Mouse (Mus musculus): ENCODE measurements around the gene Ptprk.

Gene Ptprk

GRCm38 (mm10) chr10:28185326-28185725, 110.7 kb downstream of the Ptprk start:
- CTCF ChIA-PET = no interaction called here

GRCm38 (mm10) chr10:28186018-28186800, 111.6 kb downstream of the Ptprk start:
- CTCF ChIA-PET = no interaction called here

- CTCF ChIA-PET = no interaction called here
Observed at GRCm38 (mm10) chr10:28191440-28191839, 116.8 kb downstream of the Ptprk start.

- CTCF ChIA-PET = no interaction called here
Observed at GRCm38 (mm10) chr10:28193630-28194029, 119.0 kb downstream of the Ptprk start.

GRCm38 (mm10) chr10:28200609-28201008, 126.0 kb downstream of the Ptprk start:
- CTCF ChIA-PET = no interaction called here

- CTCF ChIA-PET = no interaction called here
Observed at GRCm38 (mm10) chr10:28209394-28209793, 134.8 kb downstream of the Ptprk start.

- CTCF ChIA-PET = no interaction called here
Observed at GRCm38 (mm10) chr10:28212083-28212482, 137.5 kb downstream of the Ptprk start.

- CTCF ChIA-PET = no interaction called here
Observed at GRCm38 (mm10) chr10:28215153-28215552, 140.5 kb downstream of the Ptprk start.

- CTCF ChIA-PET = no interaction called here
Observed at GRCm38 (mm10) chr10:28223602-28224001, 149.0 kb downstream of the Ptprk start.

- CTCF ChIA-PET = no interaction called here
Observed at GRCm38 (mm10) chr10:28224376-28224775, 149.8 kb downstream of the Ptprk start.

- CTCF ChIA-PET = no interaction called here
Observed at GRCm38 (mm10) chr10:28225536-28226075, 151.0 kb downstream of the Ptprk start.

GRCm38 (mm10) chr10:28227732-28228131, 153.1 kb downstream of the Ptprk start:
- CTCF ChIA-PET = no interaction called here

GRCm38 (mm10) chr10:28228208-28228607, 153.6 kb downstream of the Ptprk start:
- CTCF ChIA-PET = no interaction called here

- CTCF ChIA-PET = no interaction called here
Observed at GRCm38 (mm10) chr10:28232273-28233167, 157.9 kb downstream of the Ptprk start.

- CTCF ChIA-PET = no interaction called here
Observed at GRCm38 (mm10) chr10:28249047-28249446, 174.4 kb downstream of the Ptprk start.

GRCm38 (mm10) chr10:28251385-28251784, 176.8 kb downstream of the Ptprk start:
- CTCF ChIA-PET = no interaction called here

GRCm38 (mm10) chr10:28260651-28261050, 186.0 kb downstream of the Ptprk start:
- CTCF ChIA-PET = no interaction called here

- CTCF ChIA-PET = no interaction called here
Observed at GRCm38 (mm10) chr10:28262159-28262558, 187.5 kb downstream of the Ptprk start.

- CTCF ChIA-PET = no interaction called here
Observed at GRCm38 (mm10) chr10:28263546-28263945, 188.9 kb downstream of the Ptprk start.

- CTCF ChIA-PET = no interaction called here
Observed at GRCm38 (mm10) chr10:28270273-28270672, 195.7 kb downstream of the Ptprk start.

- CTCF ChIA-PET = no interaction called here
Observed at GRCm38 (mm10) chr10:28271729-28272606, 197.3 kb downstream of the Ptprk start.

GRCm38 (mm10) chr10:28278757-28279156, 204.1 kb downstream of the Ptprk start:
- CTCF ChIA-PET = no interaction called here

Data from spleen, embryonic (tissue).